Mouse (Mus musculus): Measurements from ENCODE around the gene Olfml2a.

DNA sequence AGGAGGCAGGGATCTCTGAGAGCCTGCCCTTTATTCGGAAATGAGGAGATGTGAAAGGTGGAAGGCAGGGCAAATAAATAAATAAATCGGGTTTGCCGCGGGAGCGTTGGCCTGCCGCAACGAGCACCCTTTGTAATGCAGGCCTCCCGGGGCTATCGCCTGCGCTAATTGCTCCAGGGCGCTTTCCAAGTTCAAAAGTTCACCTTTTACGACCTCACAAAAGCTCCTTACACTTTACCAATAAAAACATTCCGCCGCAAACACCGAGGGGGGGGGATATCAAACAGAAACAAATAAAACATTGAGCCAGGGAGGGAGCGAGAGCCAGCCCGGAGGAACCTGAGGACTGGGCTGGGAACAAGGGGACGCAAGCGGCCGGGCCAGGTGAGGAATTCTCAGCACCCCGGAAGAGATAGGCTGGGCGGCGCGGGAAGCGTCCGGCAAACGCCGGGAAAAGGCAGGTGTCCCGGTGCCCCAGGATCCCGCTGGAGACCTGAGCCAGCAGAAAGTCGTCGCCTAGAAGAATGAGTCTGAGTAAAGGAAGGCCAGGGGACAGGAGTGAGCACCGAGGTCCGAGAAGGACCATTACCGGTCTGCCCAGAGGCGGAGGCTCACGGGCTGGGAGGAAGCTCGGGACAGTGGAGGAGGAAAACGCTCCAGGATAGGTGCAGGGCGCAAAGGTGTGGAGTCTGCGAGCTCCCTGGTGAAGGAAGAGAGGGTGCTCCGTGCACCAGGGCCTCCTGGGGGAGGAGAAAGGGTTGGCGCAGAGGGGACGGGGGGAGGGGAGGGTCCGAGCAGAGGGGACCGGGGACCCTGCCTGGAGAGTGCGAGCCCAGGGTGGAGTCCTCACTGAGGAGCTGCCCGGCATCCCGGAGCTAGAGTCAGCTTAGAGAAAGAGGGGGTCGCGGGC lies 6.4 kb upstream of the Olfml2a start:
- TF ChIP-seq CTCF (conservative IDR thresholded peaks at IDR 0.05; ENCODE audit: low read length), result no peak
- peak; percentile 64; the same call in 1 of the 2 replicates for TF ChIP-seq POU5F1 (IDR thresholded peaks at IDR 0.05; ENCODE audit: borderline replicate concordance, low read length)
